Mouse (Mus musculus) heart, embryonic 11.5 days (tissue): ENCODE data around the gene Olfr49. TPM values are rescaled to one million over a fixed set of nuclear protein-coding genes. Genes with fewer than 3 reads are reported as not detected.
A peak's percentile ranks its signal among the peaks of the same experiment; 100 is the strongest.

ENCODE experiments used
- ATAC-seq: fragments of 200-750 bp; cut with Nextera tagmentation; replicated peaks from 2 replicates; pipeline ENCODE4 v1.8.0; 2017; ENCODE audit warnings: moderate library complexity; ENCODE audit not compliant: insufficient number of reproducible peaks, low FRiP score, low TSS enrichment
- H3K27ac ChIP-seq: fragments of 300-500 bp; sonication (generic); 2 replicates; pipeline ENCODE4 v1.5.1; 2014; ENCODE audit warnings: mild to moderate bottlenecking, low read depth, low read length
- H3K27me3 ChIP-seq: fragments of 300-500 bp; sonication (generic); 2 replicates; pipeline ENCODE4 v1.6.1; 2014; ENCODE audit warnings: mild to moderate bottlenecking, low read length, mixed read lengths; ENCODE audit not compliant: control insufficient read depth, insufficient read depth
- H3K36me3 ChIP-seq: fragments of 300-500 bp; sonication (generic); 2 replicates; pipeline ENCODE4 v1.6.1; 2014; ENCODE audit warnings: mild to moderate bottlenecking, low read length, moderate library complexity, mixed read lengths; ENCODE audit not compliant: control insufficient read depth, insufficient read depth
- H3K4me1 ChIP-seq: fragments of 300-500 bp; sonication (generic); 2 replicates; pipeline ENCODE4 v1.6.1; 2014; ENCODE audit warnings: low read length; ENCODE audit not compliant: control insufficient read depth, insufficient read depth
- H3K4me2 ChIP-seq: fragments of 300-500 bp; sonication (generic); 2 replicates; pipeline ENCODE4 v1.6.1; 2014; ENCODE audit warnings: mild to moderate bottlenecking, moderate library complexity
- H3K4me3 ChIP-seq: fragments of 300-500 bp; sonication (generic); 2 replicates; pipeline ENCODE4 v1.5.1; 2014; ENCODE audit warnings: low read depth, low read length
- H3K9ac ChIP-seq: fragments of 300-500 bp; sonication (generic); 2 replicates; pipeline ENCODE4 v1.6.1; 2014; ENCODE audit warnings: mild to moderate bottlenecking, low read depth, low read length, moderate library complexity
- H3K9me3 ChIP-seq: fragments of 300-500 bp; sonication (generic); replicated peaks from 2 replicates; pipeline ENCODE4 v1.6.1; 2016; ENCODE audit warnings: low read length; ENCODE audit not compliant: control insufficient read depth
- WGBS: fragments of 180-500 bp; shearing (Covaris S2); extraction: QIAGEN DNeasy Blood & Tissue Kit; methylation state at CpG from one replicate; pipeline ENCODE4 v1.1.7; 2014; ENCODE audit not compliant: insufficient replicate concordance; 5-methylcytosine and 5-hydroxymethylcytosine counted together
- polyA plus RNA-seq: library from polyadenylated mRNA; unstranded; fragments of >200 nt; fragmentation: Nextera tagmentation; extraction: Ambion mirVana; gene quantifications from 2 replicates; pipeline ENCODE4 v1.2.1, GENCODE M21; 2014

Olfr49 gene
- polyA plus RNA-seq, 1 experiment from 2014 or later = not detected

GRCm38 (mm10) chr14:54240542-54240941, 44.2 kb downstream of the Olfr49 start:
- H3K27ac ChIP-seq = no peak overlapping the region
- H3K9me3 ChIP-seq = no peaks in the 10 kb centered on the region
- no peak for ATAC-seq
- H3K4me2 ChIP-seq = no peak overlapping the region
- no peak overlapping the region for H3K9ac ChIP-seq
- H3K4me3 ChIP-seq = no peak overlapping the region
- peaks cover 18% of the 10 kb centered on the region for H3K36me3 ChIP-seq
- peaks cover 5% of the 10 kb centered on the region; the same call in 1 of the 2 replicates for H3K4me1 ChIP-seq
- WGBS = 74% methylated on average over 5 of the region's 5 CpGs
- no peaks in the 10 kb centered on the region for H3K27me3 ChIP-seq

GRCm38 (mm10) chr14:54239002-54239736, 45.6 kb downstream of the Olfr49 start:
- H3K9ac ChIP-seq = no peak overlapping the region
- no peaks in the 10 kb centered on the region for H3K27me3 ChIP-seq
- no peak overlapping the region for H3K4me2 ChIP-seq
- H3K36me3 ChIP-seq = peaks cover 23% of the 10 kb centered on the region
- no peaks in the 10 kb centered on the region for H3K9me3 ChIP-seq
- no peak overlapping the region for H3K4me3 ChIP-seq
- no peak overlapping the region for H3K27ac ChIP-seq
- H3K4me1 ChIP-seq = peaks cover 12% of the 10 kb centered on the region
- ATAC-seq = 0 out of 2 replicates have a peak, but pooled peaks have one; percentile 34
- WGBS = 23% methylated on average over 7 of the region's 7 CpGs

- H3K4me2 ChIP-seq = no peak overlapping the region
- H3K27ac ChIP-seq = no peak overlapping the region
- H3K36me3 ChIP-seq = peaks cover 13% of the 10 kb centered on the region
- H3K9me3 ChIP-seq = no peaks in the 10 kb centered on the region
- H3K4me3 ChIP-seq = no peak overlapping the region
- no peak for ATAC-seq
- WGBS = 87% methylated on average over 5 of the region's 5 CpGs
- H3K4me1 ChIP-seq = peaks cover 21% of the 10 kb centered on the region
- no peaks in the 10 kb centered on the region for H3K27me3 ChIP-seq
- H3K9ac ChIP-seq = no peak overlapping the region
Observed at GRCm38 (mm10) chr14:54236881-54237280, 47.9 kb downstream of the Olfr49 start.

GRCm38 (mm10) chr14:54235825-54236540, 48.8 kb downstream of the Olfr49 start:
- H3K4me1 ChIP-seq = peaks cover 22% of the 10 kb centered on the region

GRCm38 (mm10) chr14:54234231-54235040, 50.3 kb downstream of the Olfr49 start:
- Histone ChIP-seq H3K4me3 (no peak overlapping the region), H3K4me1 (peaks cover 26% of the 10 kb centered on the region), H3K9ac (peak overlapping the region; percentile 56), H3K36me3 (peaks cover 5% of the 10 kb centered on the region; the same call in 1 of the 2 replicates), H3K27ac (peak overlapping the region; percentile 76), H3K4me2 (peak overlapping the region; percentile 17; the same call in 1 of the 2 replicates), H3K27me3 (no peaks in the 10 kb centered on the region), H3K9me3 (no peaks in the 10 kb centered on the region)
- no peak for ATAC-seq
- 61% methylated on average over 20 of the region's 20 CpGs for WGBS

More at GRCm38 (mm10) chr14:54235825-54236540, 48.8 kb downstream of the Olfr49 start:
- H3K9me3 ChIP-seq = no peaks in the 10 kb centered on the region
- H3K4me3 ChIP-seq = no peak overlapping the region
- H3K27me3 ChIP-seq = no peaks in the 10 kb centered on the region
- no peak for ATAC-seq
- H3K27ac ChIP-seq = no peak overlapping the region
- peaks cover 5% of the 10 kb centered on the region; the same call in 1 of the 2 replicates for H3K36me3 ChIP-seq
- H3K4me2 ChIP-seq = no peak overlapping the region
- no peak overlapping the region for H3K9ac ChIP-seq
- 84% methylated on average over 5 of the region's 5 CpGs for WGBS

DNA sequence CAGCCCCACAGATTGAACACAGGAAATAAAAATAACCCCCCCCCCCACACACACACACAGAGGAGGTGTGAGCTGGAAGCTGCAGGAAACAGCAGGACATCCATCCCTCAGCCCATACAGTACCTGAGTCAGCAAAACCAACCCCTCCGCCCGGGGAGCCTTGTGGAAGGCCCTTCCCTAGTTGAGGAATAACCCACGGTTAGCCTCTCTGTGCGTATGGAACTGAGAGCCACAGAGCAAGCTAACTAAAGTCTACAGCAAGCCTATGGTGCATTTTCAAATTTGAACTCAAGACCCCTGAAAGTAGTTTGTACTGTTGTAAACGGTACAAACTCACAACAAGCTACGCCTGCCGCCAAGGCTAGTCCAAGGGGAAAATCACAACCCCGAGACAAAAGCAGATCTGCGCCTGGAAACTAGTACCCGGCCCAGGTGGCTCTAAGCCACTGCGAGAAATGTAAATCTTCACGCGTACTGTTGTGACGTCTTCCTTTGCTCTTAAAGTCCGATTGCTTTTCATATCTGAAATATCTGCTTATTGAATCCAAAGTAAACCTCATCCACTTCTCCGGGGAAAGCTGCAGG, 51.1 kb downstream of the Olfr49 start:
- Histone ChIP-seq H3K4me1 (peaks cover 33% of the 10 kb centered on the region), H3K36me3 (peaks cover 5% of the 10 kb centered on the region; the same call in 1 of the 2 replicates), H3K4me2 (peak overlapping the region; percentile 0; the same call in 1 of the 2 replicates), H3K27me3 (peaks cover 2% of the 10 kb centered on the region; the same call in 1 of the 2 replicates), H3K4me3 (no peak overlapping the region), H3K27ac (peak overlapping the region; percentile 76), H3K9me3 (no peaks in the 10 kb centered on the region), H3K9ac (0 out of 2 replicates have a peak overlapping the region, but pooled peaks have one; percentile 2)
- WGBS = 62% methylated on average over 16 of the region's 16 CpGs
- no peak; the same call in 1 of the 2 replicates for ATAC-seq

GRCm38 (mm10) chr14:54232811-54233558, 51.8 kb downstream of the Olfr49 start:
- H3K4me1 ChIP-seq = peaks cover 38% of the 10 kb centered on the region

More at GRCm38 (mm10) chr14:54232811-54233558, 51.8 kb downstream of the Olfr49 start:
- H3K9me3 ChIP-seq = no peaks in the 10 kb centered on the region
- H3K4me2 ChIP-seq = peak overlapping the region; percentile 0; the same call in 1 of the 2 replicates
- 0 out of 2 replicates have a peak overlapping the region, but pooled peaks have one; percentile 2 for H3K9ac ChIP-seq
- peaks cover 5% of the 10 kb centered on the region; the same call in 1 of the 2 replicates for H3K36me3 ChIP-seq
- H3K27ac ChIP-seq = peak overlapping the region; percentile 76
- ATAC-seq = no peak
- H3K27me3 ChIP-seq = peaks cover 2% of the 10 kb centered on the region; the same call in 1 of the 2 replicates
- 25% methylated on average over 9 of the region's 9 CpGs for WGBS
- H3K4me3 ChIP-seq = no peak overlapping the region
